Mouse (Mus musculus): ENCODE measurements around the gene Arl13a.

DNA sequence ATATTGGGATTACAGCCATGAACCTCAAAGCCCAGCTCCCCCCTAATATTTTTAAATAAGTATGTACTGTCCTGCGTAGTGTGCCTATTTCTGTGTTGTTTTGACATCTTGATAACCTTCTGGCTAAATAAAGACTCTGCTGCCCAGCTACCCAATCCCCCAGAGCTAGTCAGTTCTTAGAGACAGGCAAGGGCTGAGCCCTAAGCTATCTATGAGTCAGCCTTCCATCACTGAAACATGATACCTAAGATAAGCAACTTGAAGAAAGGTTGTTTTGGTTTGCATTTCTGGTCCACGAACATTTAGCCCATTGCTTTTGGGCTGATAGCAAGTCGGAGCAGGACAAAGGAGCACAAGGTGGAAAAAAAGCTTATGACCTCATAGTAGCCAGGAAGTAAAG, 33.3 kb downstream of the Arl13a start:
- TF ChIP-seq USF1 (IDR thresholded peaks at IDR 0.05; ENCODE audit: low read depth) = no peak
- TF ChIP-seq CEBPB (IDR thresholded peaks at IDR 0.05; ENCODE audit: insufficient read depth, poor library complexity, severe bottlenecking) = no peak
- no peak for TF ChIP-seq POLR2A (IDR thresholded peaks at IDR 0.05; ENCODE audit: insufficient read length, low read depth)
- no peak for TF ChIP-seq REST (IDR thresholded peaks at IDR 0.05; ENCODE audit: insufficient read depth, insufficient read length)
- no peak for TF ChIP-seq MAX (IDR thresholded peaks at IDR 0.05; ENCODE audit: low read depth)
- TF ChIP-seq POLR2AphosphoS2 (IDR thresholded peaks at IDR 0.05; ENCODE audit: insufficient read length, low read depth) = no peak
- TF ChIP-seq MYOG (IDR thresholded peaks at IDR 0.05; ENCODE audit: control insufficient read depth in 1 of 3, insufficient read depth in 1 of 3, insufficient read length in 2 of 3, low read depth in 2 of 3) = no peak

All from myocyte (in vitro differentiated cells).